Mouse (Mus musculus): Measurements from ENCODE around the gene Fam71e2.

The Fam71e2 gene

DNA sequence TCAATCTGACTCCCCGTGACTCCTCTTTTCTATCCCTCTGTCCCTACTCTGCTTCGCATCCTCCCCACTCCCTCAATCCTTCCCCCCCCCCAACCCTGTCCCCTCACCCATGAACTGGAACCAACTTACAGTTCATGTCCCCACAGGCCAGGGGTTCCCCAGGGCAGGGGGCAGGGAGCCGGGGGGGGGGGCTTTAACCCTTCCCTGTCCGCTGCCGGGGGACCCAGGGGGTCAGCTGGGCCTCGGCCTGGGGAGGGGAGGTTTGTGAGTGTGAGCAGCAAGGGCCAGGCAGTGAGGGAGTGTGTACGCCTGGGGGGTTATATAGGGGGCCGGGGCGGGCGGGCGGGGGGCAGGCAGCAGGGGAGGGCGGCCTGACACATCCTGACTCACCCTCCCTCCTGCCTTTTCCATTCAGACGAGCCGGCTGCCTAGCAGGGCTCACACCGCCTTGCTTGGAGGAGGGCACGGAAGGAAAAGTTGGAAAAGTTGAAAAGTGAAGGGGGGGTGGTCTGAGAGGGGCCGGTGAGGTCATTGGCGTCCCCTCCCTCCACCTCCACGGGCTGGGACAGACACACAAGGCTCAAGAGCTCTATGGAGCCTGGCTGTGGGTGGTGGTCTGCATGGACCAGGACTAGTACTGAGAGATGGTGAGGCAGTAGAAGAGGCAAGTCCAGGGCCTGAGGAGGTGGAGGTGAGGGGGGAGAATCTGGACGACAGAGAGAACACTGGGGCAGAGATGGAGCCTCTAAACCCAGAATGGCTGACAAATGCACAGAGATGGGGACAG is 6.9 kb upstream of the Fam71e2 start:
- no peak for DNase-seq

DNA sequence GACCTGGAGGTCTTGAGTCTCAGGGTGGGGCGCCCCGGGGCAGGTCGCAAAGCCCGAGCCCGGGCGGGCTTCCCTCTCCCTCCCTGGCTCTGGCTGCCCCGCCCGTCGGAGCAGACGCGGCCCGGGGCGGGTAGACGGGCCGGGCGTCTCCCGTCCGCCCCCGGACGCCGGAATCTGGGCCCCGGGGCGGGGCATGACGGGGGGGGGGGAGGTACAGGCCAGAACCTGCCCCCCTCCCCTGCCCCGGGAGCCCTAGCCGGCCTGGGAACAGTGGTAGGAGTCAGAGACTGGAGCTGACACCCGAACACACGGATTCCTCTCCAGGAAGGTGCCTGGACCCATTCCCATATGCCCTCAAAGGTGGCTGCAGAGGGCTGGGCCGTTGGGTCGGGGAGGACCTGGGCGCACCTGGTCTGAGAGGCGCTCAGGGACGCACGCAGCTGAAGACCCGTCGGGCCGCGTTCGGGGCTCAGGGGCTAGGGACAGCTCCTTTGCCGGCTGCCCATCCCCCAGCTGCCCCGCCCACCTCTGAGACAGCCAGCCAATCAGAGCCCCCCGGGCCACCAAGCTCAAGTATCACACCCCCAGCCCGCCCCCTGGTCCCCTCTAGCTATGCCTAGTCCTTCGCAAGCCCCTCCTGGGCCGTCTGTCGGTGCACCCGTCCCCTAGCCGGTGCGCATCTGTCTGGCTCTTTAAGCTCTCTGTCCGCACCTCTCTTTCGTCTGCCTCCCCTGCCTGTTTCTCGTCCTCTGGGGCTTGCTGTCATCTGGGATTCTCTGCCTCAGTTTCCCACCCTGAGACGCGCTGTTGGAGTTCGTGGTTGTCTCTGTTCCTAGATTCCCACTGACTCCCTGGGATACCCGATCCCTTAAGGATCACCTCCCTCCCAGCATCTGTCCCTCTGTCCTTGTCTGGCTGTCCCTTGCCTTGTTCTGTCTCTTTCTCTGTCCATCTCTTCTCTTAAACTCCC is 6.0 kb upstream of the Fam71e2 start:
- peak; percentile 29 to 52 for DNase-seq

DNA sequence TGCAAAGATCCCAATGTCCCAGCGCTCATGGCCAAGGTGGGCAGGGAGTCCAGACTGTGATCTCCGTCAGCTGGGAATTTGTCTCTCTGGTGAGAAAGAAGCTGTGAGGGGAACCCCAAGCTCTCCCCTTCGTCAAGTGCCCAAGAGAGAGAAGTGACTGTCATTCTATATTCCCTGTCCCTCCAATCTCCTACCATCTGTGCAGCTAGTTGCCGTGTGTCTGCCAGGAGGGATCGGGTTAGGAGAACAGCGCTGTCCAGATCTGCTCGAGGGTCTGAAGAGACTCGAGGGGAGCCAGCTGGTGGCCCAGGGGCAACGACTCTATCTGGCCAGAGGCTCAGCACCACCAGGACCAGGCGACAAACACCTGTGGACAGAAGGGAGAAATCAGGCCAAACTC is 5.0 kb upstream of the Fam71e2 start:
- DNase-seq = no peak

DNA sequence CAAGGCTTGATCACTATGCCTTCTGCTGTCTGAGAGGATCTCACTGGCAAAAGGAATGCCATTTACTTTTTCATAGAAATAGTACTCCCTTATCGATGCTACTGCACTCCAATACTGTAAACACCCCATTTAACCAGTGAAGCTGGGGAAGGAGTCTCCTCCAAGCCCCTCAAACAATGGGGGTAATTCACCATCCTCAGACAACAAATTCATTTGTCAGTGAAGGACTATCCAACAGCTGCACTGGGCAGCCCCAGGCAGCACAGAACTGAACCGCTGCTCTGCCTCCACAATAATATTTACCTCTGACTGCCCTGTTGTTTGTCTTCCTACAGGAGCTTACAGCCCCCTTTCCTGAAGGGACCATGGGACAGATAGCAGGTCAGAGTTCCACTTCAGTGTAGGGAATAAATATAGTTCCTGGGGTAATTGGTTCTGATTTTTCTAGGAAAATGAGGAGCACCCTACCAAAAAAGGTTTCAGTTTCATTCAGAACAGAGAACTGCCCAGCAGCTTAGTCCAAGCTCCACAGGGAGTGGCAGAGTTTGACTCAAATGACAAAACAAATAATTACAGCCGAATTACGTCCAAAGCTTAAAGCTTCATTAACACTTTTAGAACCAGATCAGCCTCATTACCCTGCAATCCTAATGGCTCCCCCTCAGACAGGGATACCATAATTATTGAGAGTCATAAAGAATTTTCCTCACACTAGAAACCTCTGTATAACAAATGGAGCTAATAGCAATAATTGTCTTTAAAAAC is 6.0 kb downstream of the Fam71e2 start:
- no peak for DNase-seq

DNA sequence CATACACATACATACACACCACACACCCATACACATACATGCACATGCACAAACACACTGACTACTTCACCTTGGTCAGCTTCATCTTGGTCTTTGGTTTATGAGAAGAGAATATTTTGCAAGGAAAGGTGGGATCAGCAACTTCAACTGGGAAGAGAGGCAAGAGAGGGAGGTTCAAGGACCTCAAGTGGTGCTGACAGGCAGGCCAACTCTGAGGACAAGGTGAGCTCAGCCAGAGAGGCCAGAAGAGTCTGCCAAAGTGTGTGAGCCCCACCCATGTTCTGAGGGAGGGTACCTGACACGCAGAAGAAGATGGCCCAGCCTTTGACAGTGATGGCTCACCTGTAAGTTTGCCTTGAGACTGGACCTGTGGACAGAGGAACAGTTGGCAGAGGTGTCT is 11.4 kb downstream of the Fam71e2 start:
- DNase-seq = no peak

DNA sequence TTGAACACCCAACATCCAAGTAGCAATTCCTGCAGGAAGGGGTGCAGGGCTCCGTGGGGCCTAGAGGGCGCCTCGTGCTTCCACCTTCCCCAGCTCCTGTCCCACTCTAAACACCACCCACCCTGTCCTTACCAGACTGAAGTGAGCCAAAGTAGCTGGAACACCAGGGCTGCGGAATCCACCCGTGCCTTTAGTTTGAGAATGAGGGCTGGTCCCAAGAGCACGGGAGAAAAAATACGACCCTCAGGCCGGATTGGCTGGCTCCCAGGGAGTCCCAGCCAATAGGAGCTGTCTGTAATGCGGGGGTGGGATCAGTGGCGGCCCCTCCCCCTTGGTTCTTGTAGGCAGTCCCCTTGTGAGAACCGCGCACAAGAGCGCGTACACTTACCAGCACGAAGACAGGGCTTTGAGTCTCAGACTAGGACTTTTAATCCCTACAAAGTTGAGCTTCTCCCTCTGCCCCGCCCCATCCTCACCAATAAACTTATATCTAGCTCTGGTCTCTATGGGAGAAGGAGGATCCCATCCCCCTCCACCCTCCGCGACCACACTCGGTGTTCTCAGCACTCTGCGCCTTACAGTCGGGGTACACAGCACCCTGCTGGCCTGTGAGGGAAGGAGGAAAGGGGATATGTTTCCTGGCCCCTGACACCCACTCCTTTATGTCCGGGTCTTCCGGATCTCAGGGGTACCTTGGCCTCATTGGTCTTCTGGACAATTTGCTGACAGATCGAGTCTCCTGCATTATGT is 18.1 kb downstream of the Fam71e2 start, which contains the start of gene Cox6b2:
TSS of gene Cox6b2 (minus strand) at position 274 of the 750 bp plus-strand sequence.
- DNase-seq = peak; percentile 83 to 91

DNA sequence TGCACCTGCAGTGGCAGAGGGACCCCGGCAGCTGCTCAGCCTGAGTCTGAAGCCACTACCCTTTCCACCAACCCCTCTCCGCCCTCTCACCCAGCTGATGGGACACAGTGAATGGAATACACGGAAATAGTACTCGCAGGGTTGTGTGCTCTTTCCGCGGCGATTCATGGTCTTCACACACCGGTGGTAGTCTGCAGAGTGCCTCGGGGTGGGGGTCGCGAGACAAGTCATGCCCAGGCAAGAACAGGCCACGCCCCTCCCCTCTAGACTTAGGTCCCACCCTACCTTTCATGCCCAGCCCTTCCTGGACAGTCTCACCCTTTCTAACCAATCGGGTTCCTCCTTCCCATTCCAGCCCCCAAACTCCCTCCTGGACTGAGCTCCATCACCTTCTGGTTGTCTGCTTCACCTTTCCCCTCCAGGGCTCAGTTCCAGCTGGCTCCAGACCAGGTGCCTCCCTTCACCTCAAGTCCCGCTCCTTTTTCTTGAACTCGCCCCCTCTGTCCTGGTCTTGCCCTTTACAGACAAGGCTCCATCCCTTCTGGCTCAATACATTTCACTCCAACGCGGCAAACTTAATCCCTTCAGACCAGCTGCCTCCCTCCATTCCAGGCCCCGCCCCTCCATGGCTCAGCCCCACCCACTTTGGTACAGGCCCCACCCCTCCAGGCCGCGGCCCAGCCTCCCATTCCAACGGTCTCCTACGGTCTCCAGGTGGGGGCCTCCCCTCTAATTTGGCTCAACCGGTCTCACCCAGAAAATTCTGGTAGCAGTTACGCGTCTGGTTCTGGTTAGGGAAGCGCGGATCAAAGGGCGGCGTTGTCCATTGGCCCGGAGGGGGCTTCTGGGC is 18.9 kb downstream of the Fam71e2 start:
- DNase-seq = peak; percentile 23 to 44

DNA sequence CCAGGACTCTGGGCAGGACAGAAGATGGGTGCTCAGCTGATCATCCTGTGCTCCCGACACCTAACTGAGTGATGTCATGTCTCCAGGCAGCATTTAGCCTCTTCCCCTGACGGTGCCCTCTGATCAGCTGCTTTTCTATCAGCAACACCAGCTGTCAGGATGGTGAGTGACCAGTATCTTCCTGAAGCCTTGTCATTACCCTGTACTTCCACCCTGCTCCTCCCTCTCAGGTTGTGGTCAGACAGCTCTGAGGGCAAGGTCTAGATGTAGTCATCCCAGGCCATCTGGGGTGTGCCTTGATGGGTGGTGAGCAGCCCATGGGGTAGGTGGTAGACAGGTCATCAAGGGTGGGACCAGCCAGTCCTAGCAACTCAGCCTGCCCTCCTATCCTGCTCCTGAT is 21.9 kb downstream of the Fam71e2 start:
- no peak for DNase-seq

DNA sequence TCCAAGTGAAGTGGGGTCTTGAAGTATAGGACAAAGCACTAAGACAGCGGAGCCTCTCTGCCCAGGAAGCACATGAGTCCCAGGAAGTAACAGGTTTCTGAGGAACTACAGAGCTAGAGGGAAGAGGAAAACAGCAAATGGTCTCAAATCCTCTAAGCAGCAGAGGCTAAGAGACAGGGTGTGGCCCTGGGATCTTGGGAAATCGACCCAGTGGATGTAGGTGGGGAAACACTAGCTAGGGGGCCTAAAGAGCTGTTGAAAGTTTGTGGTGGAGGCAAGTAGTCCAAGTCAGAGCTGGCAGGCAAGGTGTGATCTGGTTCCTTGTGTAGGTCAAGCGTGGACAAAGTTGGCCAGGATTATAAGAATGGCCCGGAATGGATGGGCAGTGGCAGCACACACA is 22.8 kb downstream of the Fam71e2 start:
- no peak for DNase-seq

DNA sequence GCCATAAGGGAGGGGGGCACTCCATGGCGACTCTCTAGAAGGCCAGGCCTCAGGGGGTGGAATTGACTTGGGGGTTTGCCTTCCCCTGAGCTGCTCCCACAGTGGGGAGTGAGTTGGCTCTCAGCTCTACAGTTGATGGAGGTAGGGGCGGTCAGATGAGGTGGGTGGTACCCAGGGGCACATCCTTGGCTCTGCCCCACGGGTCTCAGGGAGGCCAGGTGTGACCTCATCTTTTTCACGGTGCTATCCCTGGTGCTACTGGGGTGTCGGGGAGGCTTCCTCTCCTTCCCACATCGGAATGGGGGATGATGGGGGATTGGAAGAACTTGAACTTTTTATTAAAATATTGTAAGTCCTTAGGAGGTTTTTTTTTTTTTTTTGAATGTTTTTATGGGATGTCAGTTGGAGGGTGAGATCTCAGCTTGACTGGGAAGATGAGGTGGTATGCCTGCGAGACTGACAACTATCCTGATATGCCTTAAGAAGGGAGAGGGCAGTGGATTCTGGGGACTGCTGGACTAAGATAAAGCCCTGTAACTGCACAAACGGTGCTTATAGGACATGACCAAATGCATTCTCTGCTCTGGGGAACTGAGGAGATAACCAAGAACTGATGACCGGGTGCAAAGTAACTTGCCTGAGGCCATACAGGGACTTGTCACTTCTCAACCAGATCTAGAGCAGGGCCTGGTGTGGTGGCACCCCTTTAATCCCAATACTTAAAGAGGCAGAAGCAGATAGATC is 23.8 kb downstream of the Fam71e2 start:
- DNase-seq = no peak

DNA sequence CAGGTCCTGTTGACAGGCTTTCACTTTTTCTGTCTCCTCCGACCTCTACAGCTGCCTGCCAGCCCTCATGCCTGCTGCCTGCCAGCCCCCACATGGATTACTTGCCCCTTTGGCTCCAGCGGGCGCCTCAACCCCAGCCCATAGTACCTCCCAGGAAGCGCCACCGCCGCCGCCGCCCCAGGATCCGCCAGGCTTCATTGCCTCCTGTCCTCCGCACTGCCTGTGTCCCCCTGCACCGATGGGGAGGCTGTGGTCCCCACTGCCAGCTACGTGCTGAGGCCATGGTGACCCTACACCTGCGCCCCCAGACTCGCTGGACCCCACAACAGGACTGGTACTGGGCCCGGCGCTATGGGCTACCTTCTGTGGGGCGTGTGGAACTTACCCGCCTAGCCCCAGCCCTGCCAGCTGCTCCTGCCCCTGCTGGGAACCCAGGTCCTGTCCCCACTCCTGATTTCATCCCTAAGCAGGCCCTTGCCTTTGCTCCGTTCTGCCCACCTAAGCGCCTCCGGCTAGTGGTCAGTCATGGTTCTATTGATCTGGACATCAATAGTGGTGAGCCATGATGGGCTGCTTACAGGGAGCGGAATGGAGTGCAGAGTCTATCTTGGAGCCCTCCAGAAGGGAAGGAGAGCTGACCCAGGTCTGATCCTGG is 24.6 kb downstream of the Fam71e2 start:
- no peak for DNase-seq

DNA sequence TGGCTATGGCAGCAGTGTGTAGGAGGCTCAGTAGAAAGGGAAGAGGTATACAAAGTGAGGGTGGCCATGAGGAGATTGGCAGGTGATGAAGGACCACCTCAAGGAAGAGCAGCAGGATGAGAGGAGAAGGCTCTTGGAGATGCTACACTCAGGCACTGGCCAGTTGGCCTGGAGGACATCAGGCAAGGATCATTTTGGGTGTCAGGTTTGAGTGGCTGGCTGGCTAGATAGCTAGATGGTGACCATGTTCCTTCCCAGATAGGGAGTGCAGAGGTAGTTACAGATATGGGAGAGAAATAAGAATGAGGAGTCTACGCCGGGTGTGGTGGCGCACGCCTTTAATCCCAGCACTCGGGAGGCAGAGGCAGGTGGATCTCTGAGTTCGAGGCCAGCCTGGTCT is 26.2 kb downstream of the Fam71e2 start:
- no peak for DNase-seq

DNA sequence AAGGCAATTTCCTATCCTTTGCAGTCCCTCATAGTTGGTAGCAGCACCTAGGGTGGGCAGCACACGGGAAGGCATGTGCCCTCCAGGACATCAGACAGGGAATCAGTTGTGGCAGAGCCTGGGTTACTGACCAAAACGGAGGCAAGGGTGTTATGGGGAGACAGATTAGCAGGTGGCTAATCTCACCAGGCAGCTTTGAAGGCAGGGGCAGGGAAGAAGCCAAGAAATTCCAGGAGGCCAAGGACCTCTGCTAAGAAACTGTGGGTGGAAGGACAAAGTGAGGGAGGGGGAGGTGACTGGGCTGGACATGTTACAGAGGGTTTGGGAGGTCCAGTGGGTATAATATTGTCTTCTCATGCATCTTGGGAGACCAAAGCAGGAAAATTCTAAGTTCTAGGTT is 27.7 kb downstream of the Fam71e2 start:
- no peak for DNase-seq

DNA sequence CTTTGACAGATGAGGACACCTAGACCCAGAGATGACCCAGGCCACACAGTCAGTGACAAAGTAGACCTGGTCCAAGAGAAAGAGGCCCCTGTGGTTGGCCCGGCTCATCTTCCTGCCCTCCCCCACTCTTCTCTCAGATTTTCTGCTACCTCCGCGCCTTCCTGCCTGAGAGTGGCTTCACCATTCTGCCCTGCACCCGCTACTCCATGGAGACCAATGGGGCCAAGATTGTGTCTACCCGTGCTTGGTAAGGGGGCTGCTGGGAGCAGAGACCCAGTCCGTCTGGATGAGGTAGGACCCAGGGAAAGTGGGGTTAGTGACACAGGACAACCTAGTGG is 28.7 kb downstream of the Fam71e2 start:
- no peak for DNase-seq

DNA sequence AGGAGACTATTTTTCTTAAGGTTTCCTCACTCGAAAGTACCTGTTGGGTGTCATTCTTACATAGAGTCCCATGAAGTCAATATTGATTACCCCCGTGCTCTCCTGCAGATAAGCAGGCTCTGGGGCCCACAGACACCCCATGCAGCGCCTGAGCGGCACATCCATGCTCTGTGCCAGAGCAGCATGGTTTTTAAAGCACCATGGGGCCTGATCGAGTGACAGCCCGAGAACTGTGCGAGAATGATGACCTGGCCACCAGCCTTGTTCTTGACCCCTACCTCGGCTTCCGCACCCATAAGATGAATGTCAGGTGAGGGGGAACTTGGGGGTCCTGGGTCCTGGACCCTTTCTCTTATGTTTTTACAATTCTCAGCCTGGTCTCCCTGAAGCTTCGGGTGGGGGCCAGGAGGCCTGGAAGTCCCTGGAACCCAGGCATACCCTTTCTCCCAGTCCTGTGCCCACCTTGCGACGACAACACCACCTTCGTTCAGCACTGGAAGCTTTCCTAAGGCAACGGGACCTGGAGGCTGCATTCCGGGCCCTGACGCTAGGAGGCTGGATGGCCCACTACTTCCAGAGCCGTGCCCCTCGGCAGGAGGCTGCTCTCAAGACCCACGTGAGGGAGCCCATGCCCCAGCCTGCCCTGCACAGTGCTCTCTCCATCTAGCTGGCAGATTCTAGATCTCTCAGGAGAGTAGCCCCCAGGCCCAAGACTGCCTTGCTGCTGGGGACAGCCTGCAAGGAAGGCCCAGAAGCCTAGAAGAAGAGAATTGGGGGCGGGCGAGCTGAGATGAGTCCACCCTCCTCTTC is 29.2 kb downstream of the Fam71e2 start:
- no peak for DNase-seq

DNA sequence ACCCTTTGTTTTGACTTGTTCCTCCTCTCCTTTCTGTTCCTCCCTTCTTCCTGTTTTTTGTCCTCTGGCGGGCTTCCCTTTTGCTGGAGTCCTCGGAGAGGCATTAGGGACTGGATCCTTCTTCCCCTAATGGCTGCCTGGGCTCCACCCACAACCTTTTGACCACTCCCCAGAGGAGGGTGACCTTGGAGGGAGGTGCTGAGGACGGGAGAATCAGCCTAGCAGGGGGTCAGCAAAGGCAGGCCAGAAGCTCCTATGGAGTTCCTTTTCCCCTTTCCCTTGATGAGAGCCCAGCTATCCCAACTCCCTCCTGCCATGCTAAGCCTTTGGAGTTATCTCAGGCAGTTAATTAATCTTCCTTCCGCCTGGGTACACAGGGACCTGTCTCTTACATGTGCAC is 30.0 kb downstream of the Fam71e2 start:
- DNase-seq = peak; percentile 17 to 37

DNA sequence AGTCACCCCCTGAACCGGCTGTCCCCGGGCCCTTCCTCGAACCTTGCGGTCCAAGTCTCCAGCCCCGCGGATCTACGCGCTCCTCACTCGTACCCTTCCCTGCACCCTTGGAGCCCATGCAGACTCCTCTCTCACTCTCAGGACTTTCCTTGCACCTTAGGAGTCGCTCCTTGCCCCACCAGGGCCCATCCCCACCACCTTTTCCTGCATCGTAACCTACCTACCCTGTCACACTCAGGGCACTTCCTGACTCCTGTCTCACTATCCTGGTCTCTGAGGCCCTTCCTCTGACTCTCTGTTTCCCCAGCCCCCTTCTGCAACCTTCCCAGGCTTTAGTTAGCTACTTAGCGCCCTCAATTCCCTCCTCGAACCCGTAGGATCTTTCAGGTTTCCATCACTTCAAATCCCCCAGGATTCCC is 30.8 kb downstream of the Fam71e2 start:
- DNase-seq = no peak

DNA sequence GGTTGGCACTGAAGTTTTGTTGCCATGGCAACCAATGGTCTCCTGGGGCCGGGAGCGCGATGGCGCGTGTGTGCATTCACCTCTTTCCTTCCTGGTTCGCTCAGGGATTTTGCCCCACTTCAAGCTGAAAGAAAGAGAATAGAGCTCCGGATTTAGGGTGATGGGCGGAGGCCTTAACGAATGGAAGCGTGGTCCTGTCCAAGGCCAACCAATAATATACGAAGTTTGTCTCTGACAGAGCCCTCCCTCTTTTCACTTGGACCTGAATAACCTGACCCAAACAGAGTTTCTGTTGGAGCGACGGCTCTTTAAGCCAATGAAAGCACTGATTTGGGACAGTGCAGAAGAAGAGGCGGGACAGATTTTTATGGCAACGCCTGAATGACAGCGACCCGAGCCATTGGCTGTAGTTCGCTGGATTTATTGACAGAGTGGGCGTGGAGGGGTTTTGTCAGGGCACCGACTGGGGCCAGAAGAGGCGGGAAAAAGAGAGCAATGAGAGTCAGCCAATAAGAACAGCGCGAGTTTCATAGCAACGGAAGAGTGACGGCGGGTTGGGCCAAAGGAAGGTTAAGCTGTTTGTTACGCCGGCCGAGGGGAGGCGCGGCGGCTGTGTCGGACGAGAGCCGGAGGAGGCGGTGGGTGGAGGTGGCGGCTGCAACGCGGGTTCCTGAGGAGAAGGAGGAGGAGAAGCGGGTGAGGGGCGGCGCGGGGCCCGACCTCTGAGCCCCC is 31.4 kb downstream of the Fam71e2 start, which contains the start of gene Kmt5c:
TSS of gene Kmt5c (plus strand) at position 572 of the 732 bp plus-strand sequence.
- DNase-seq = peak; percentile 91 to 96
